Mouse (Mus musculus): ENCODE data around the gene Sync.

The Sync gene

DNA sequence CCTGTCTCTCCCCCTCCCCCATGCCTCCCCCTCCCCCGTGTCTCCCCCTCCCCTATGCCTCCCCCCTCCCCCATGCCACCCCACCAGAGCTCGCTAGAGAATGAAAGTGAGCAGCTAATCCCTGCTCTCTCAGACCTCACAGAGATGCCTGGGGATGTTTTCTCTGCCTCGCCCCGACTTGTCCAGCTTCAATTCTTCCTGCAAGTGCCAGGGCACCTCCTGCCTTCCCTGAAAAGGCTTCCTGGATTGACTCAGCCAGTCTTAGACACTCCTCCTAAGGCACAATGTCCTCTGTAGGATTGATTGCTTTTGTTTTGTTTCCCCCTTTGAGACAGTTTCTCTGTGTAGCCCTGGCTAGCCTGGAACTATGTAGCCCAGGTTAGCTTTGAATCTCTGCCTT lies 26.2 kb upstream of the Sync start, which contains the start of gene C77080:
Gene C77080 (minus strand): TSS at position 209 of the 400 bp plus-strand sequence.
- DNase-seq (ENCODE audit: low spot score in 2 of 2) = no peak

DNA sequence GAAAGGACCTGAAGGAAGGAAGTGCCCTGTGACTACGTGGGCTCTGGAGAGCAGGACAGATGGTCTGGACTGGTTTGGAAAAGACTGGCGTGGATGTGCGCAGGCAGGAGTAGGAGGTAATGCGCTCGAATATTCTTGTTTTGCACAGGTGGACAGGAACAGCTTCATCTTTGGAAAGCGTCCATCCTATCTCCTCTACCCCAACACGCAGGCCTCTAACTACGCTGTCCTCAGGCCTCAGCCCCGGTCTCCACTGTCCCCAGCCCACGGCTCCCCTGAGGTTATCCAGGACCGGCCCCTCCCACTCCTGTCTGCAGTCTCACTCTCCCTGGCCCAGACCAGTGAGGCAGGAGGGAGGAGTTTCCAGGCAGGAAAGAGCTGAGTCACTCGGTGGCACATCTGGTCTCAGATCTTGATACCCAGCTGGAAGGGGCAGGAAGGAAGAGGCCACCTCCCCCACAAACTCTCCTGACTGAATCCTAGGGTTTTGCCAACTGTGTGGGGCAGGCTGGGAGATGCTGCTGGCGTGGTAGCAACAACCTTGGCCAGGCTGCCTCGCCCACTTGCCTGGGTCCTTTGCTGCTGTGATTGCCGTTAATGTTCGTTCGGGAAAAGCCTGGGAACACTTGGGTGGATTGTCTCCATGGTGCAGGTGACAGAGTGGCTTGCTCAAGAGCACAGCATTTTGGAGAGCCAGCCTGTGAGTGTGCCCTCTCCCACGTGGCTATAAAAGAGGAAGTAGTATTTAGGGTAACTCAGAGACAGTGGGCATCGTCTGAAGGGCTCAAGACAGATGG lies 24.0 kb upstream of the Sync start:
- peak in 1 of 2 experiments; percentile 63 for DNase-seq (ENCODE audit: low spot score in 2 of 2)

DNA sequence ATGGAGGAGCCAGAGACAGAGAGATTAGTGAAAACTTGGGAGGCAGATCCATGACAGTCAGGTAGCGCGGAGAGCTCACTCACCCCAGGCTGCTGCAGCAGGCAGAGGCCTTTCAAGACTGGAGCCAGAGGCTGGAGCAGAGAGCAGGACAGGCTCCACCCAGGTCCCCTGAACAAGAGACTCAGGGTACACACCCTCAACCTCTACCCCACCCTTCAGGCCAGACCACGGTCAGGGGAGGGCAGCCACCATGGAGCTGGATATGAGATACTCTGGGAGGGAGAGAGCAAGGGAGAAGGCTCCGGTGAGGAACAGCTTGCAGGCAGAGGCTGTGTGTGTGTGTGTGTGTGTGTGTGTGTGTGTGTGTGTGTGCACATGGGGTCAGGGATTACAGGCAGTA lies 21.2 kb upstream of the Sync start:
- no peak for DNase-seq (ENCODE audit: low spot score in 2 of 2)

DNA sequence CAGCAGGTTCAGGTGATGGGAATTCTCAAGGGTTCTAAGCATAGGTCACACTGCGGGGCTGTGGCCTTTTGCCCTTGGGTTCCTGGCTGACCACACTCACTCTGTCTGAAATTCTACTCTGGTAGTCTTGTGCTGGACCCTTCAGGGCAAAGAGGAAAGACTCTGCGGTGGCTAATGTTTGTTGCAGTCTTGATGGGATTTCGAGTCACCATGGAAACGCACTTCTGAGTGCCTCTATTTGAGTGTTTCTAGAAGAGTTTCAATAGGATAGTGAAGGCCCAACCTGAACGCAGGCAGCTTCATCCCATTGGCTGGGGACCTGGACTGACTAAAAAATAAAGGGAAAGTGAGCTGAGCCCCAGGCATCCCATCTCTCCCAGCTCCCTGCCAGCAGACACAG lies 20.6 kb upstream of the Sync start:
- no peak for DNase-seq (ENCODE audit: low spot score in 2 of 2)

DNA sequence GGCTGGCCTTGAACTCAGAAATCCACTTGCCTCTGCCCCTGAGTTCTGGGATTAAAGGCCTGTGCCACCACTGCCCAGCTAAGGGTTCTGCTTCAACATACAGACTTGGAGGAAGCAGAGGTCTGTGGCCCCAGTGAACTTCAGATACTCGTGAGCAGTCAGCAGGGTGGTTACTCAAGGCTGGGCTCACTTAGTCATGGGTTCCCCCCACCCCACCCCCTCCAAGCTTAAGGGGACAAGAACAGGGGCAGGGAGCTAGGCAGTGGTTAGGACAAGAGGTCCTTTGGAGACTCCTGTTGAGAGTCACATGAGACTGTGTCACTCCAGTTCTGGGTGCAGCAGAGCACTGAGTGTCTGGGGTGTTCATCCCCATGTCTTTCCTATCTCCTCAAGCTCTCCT lies 18.7 kb upstream of the Sync start:
- DNase-seq (ENCODE audit: low spot score in 2 of 2) = no peak

DNA sequence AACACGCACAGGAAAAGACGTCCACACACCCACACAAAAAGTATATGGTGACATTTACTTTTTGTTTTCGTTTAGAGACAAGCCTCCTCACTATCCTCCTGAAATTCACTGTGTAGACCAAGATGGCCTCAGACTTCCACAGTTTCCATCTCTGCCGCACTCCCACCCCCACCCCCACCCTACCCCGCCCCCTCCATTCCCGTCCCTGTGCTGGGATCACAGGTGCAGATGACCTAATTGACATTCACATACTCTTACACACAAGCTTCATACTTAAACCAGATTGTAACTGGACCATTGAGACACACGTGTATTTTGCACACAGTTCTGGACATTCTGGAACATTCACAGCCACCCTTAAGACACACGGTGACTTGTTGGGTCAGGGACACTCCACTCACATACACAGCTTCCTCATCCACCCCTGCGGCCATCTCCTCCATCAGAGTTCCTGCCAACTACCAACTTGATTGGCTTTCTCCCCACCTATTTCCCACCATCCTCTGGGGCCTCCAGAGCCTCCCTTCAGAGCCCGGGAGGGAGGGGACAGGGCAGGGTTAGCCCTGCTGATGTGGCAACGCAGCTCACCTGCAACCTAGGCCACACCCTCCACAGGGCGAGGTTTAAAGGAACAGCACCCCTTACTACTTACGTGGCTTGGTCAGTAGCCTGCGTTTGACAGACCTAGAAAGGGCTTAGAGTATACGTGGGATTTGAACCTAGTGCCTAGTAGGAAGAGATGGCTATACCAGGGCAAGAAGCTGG lies 15.2 kb upstream of the Sync start:
- DNase-seq (ENCODE audit: low spot score in 2 of 2) = peak; percentile 72 to 82

DNA sequence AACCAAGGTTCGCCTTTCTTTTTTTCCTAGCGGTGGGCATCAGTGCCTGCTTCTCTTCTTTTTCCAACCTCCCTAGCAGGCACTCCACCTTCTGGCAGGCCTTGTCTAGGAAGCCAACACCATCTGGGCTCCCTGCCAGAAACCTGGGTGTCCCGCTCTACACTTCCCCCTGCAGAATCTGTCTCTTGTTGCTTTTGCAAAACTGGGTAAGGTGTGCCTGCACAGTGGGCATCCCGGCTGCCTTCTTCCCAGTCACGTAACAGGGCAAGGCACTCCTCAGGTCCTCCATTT lies 14.7 kb upstream of the Sync start:
- peak in 1 of 2 experiments; percentile 66 for DNase-seq (ENCODE audit: low spot score in 2 of 2)

DNA sequence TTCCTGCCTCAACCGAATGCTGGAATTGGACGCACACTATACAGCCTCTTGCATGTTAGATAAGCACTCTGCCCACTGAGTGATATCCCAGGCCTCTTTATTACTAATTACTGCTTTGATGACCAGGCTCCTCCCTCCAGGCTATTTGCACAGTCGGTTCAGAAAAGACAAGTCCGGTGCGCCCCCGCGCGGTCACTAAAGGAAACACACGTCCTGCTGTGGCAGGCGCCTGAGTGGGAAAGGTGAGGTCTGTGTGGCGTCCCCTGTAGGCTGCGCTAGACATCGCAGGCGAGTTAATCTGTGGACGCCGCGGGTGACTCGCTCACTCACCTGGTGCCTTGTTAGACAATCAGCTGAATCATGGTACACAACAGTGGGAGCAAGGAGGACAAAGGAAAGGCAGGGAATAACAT lies 11.0 kb upstream of the Sync start:
- DNase-seq (ENCODE audit: low spot score in 2 of 2) = peak; percentile 98

DNA sequence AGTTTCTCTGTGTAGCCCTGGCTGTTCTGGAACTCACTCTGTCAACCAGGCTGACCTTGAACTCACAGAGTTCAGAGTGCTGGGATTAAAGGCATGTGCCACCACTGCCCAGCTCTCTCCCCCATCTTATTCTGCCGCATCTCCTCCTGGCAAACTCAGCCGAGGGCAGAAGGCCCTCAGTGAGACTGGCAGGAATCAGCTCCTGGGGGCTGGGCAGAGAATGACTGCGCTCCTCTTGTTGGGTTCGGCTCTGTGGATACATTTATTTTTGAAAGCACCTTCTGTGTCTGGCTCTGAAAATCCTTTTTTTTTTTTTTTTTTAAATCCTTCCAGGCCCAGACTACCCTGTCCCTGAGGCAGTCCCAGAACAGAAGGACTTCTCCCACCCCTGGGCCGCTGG lies 4.6 kb upstream of the Sync start:
- no peak for DNase-seq (ENCODE audit: low spot score in 2 of 2)

DNA sequence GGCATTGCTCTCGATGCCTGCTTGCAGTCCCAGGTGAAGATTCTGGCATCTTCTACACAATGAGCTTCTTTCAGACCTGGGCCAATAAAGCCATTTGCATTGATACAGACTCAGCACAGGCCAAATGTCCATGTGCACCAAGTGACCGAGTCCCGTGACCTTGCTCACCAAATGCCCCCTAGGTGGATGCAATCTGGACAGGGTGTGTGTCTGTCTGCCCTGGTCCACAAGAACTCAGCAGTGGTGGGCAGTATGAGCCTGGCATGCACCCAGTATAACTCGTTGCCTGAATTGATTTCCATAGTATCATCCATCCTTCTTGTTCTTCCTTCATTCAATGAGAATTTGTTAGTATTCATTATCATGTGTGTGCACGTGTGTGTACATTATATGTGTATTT lies 4.2 kb upstream of the Sync start:
- no peak for DNase-seq (ENCODE audit: low spot score in 2 of 2)

DNA sequence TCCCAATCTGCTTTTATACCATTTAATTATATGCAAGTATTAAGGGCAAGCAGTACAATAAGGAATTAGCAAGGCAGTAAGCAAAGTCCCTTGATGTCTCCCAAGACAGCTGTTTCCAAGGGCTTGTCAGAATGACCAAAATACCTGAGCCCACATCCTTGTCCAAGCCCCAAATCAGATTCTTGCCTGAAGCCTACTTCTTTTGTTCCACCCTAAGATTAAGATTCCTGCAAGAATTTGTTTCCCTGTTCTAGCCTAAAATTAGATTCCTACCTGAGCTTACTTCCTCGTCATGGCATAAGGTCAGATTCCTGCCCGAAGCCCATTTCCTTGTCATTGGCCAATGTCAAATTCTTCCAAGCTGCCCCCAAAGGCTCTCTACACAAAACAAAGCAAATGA lies 2.7 kb upstream of the Sync start:
- DNase-seq (ENCODE audit: low spot score in 2 of 2) = no peak

DNA sequence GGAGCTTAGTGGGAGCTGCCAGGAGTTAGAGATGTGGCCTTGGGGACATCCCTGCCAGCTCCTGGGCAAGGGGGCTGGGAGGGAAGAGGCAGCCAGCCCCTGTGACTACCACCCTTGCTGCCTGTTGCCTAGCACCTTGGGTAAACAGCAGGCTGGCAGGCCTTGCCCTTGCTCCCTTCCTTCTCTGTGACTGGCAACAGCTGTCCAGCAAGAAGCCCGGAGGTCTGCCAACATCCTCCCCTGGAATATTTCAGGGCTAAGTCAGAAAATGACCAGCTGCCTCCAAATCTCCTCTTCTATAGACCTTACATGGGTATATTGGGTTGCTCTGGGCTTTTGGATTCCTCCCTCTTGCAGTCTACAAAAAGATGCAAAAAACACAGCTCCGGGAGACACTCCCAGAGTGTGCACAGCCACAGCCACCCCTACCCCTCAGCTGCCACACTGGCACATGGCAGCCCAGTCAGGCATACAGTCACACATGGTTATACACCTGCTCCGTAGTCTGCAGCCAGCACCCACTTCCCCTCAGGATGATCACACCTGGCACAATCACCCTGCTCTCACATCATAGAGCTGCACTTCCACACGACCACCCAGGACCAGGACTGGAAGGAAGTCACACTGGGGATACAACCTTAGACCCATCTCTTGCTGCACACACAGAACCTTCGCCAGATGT lies 1.3 kb upstream of the Sync start:
- peak in 1 of 2 experiments; percentile 33 for DNase-seq (ENCODE audit: low spot score in 2 of 2)

DNA sequence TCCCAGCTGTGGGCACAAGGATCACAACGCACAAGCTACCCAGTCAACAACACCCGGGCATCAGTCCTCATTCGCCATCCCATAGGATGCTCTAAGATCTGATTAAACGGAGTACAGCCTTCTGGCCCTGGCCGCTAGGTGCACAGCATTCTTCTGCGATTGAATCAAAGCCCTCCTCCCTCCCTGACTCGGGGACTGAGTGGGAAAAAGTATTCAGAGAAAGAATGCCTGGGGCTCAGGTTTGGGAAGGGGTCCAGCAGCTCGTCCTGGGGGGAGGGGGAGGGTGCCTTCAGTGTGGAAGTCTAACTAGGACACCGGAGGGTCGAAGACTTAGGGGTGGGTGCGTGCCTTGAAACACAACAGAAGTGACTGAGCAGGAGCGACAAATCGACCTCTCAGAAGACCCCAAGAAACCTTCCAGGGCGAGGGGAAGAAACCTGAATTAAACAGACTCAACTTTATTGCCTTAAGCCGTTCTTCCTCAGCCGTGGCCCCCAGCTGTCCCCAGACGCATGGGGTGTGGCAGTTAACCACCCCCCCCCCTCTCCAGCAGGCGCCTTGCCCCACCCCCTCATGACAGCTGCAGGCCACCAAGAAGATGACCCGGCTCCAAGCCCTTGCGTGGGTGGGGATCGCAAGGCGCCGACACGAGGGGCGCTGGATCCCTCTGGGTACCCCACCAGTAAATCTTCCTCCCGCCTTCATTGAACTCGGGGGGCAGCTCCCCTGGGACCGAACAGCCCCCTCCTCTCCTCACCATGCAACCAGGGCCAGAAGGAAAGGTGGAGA lies 540 bp upstream of the Sync start:
- DNase-seq (ENCODE audit: low spot score in 2 of 2) = no peak

DNA sequence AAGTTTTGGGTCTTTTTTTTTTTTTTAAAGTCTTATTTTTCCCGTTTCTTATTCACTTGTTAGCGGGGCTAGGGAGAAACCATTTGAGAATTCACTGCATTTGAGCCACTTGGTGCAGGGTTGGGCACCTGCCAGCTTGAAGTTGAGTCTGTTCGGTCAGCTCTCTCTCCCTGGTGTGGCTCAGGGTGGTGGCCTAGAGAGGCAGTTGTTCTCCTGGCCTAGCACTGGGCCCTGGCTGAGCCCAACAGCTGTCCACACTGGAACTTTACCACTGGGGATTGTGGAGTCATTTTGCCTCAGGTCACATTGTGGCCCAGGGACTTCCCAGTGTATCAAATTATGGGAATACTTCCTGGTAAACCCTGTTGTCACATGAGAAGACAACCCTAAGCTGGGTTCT lies 650 bp downstream of the Sync start:
- DNase-seq (ENCODE audit: low spot score in 2 of 2) = peak in 1 of 2 experiments; percentile 24

DNA sequence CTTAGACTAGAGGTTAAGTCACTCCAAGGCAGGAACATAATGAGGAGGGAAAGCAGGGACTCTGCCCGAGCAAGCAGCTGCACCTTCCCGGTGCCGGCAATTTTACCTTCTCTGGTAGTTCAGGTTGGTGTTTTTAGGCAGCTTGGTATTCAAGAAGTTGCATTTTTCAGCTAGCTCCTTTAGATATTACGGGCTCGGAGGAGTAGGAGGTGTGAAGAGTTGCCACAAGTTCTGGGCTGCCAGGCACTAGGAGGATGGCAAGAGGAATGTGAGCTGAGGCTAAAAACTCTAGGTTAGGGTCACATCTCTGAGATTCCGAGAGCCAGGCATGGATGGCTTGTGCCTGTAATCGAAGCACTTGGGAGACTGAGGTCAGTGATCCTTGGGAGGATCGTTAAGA lies 2.3 kb downstream of the Sync start:
- no peak for DNase-seq (ENCODE audit: low spot score in 2 of 2)

DNA sequence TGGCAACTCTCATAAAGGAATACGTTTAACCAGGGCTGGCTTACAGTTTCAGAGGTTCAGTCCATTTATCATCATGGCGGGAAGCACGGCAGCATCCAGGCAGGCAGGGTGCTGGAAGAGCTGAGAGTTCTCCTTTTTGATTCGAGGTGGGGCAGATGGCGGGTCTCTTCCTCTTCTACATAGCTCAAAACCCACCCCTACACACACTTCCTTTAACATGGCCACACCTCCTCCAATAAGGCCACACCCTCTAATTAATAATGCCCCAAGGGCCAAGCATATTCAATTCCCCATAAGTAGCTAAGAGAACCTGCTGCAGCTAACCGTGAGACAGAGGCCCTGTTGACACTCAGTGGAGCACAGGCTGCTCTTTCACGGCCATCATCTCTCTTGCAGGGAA lies 5.4 kb downstream of the Sync start:
- no peak for DNase-seq (ENCODE audit: low spot score in 2 of 2)

DNA sequence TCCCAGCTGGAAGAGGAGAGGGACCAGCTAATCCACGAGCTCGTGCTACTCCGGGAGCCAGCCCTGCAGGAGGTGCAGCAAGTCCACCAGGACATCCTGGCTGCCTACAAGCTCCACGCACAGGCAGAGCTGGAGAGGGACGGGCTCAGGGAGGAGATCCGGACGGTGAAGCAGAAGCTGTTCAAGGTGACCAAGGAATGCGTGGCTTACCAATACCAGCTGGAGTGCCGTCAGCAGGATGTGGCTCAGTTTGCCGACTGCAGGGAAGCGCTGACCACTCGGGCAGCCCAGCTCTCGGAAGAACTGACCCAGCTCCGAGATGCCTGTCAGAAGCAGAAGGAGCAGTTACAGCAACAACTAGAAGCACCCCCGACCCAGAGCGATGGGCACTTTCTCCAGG lies 6.3 kb downstream of the Sync start:
- DNase-seq (ENCODE audit: low spot score in 2 of 2) = no peak

DNA sequence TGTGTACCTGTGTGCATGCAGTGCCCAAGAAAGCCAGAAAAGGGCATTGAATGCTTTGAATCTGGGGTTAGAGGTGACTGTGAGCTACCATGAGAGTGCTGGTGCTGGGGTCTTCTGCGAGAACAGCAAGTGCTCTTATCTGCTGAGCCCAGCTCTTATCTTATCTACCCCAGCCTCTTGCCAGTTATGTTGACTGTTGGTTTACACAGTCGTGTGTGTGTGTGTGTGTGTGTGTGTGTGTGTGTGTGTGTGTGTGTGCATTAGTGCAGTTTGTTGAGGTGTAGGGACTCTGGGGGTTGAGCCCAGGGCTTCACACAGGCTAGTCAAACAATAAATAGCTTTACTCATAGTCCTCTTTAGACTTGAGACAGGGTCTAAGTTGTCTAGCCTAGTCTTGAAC lies 7.8 kb downstream of the Sync start:
- DNase-seq (ENCODE audit: low spot score in 2 of 2) = no peak

DNA sequence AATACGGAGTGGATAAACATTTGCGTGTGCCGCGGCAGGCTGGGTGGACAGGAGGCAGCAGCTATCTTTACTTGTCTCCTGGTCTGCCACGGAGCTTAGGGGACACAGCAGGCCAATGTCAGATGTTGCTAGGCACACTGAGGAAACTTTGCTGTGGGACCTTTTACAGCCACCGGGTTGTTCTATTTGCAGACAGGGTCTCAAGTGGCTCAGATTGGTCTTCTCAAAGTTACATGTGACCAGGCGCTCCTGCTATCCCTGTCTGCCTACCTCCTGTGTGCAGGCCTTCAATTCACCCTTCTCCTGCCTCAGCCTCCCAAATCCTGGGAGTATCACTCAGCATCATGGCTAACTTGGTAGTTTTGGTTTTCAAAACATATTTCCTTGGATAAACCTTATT lies 8.6 kb downstream of the Sync start:
- no peak for DNase-seq (ENCODE audit: low spot score in 2 of 2)

DNA sequence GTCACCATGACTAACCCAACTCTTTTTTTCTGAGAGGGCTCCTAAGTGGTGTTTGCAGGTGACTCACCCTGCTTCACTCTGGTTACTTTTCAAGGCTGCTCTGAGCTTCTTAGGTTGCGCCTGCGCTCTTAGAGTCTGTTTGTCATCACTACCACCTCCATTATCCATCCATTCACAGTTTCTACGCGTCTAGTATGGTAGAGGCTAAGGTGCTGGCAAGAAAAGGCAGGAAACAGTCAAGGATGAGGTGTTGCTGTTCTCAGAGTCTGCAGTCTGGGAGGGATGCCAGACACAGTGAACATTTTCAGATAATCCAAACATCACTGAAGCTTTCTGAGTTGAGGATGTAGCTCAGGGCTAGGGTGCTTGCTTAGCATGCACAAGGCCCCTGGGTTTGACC lies 10.3 kb downstream of the Sync start:
- no peak for DNase-seq (ENCODE audit: low spot score in 2 of 2)

DNA sequence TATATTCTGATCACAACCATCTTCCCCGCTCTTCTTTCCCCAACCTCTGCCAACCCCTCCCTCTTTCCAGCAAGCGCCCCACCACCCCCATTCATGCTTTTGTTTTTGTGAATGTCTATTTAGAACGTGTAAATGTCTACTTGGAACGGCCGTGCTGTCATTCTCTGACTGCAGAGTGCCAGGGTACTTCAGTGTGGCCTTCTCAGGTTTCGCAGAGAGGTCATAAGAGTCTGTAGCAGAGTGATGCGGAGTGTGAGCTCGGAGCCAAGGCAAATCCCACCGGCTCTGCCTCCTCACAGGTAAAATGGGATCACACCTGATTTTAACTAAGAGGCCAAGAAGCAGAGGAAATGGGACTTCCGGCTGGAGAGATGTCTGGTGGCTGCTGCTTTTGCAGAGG lies 11.7 kb downstream of the Sync start:
- DNase-seq (ENCODE audit: low spot score in 2 of 2) = no peak

DNA sequence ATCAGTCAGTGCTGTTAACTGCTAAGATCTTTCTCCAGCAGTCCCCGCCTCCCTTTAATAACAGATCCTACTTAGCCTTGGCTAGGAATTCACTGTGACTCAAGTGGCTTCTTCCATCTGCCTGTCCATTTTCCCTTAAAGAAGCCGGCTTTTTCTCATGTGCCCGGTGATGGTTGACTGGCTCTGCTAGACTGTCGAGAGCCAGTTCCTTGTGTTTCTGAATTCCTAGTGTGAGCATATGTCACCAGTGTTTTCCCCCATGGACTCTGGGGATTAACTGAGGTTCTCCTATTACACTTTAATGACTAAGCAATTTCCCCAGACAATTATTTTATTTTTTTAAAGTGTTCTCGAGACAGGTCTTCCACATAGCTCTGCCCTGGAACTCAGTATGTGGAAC lies 16.0 kb downstream of the Sync start:
- no peak for DNase-seq (ENCODE audit: low spot score in 2 of 2)
